Mouse (Mus musculus) neural tube, embryonic 12.5 days (tissue): ENCODE results near the gene Tgfa. TPM values are rescaled to one million over a fixed set of nuclear protein-coding genes. Genes with fewer than 3 reads are reported as not detected.
A peak's percentile ranks its signal among the peaks of the same experiment; 100 is the strongest.

Experiments used
- ATAC-seq: fragments of 200-750 bp; cut with Nextera tagmentation; 2 replicates; pipeline ENCODE4 v1.8.0; 2017; ENCODE audit warnings: low read depth, mild to moderate bottlenecking, moderate TSS enrichment, moderate library complexity; ENCODE audit not compliant: low FRiP score
- H3K27ac ChIP-seq: fragments of 300-500 bp; sonication (generic); 2 replicates; pipeline ENCODE4 v1.5.1; 2016
- H3K27me3 ChIP-seq: fragments of 300-500 bp; sonication (generic); replicated peaks from 2 replicates; pipeline ENCODE4 v1.6.1; 2016; ENCODE audit warnings: mild to moderate bottlenecking
- H3K36me3 ChIP-seq: fragments of 300-500 bp; sonication (generic); 2 replicates; pipeline ENCODE4 v1.6.1; 2016; ENCODE audit warnings: mild to moderate bottlenecking
- H3K4me1 ChIP-seq: fragments of 300-500 bp; sonication (generic); 2 replicates; pipeline ENCODE4 v1.6.1; 2016
- H3K4me2 ChIP-seq: fragments of 300-500 bp; sonication (generic); replicated peaks from 2 replicates; pipeline ENCODE4 v1.6.1; 2016; ENCODE audit warnings: mild to moderate bottlenecking
- H3K4me3 ChIP-seq: fragments of 300-500 bp; sonication (generic); 2 replicates; pipeline ENCODE4 v1.5.1; 2016
- H3K9ac ChIP-seq: fragments of 300-500 bp; sonication (generic); 2 replicates; pipeline ENCODE4 v1.6.1; 2016; ENCODE audit warnings: mild to moderate bottlenecking
- H3K9me3 ChIP-seq: fragments of 300-500 bp; sonication (generic); 2 replicates; pipeline ENCODE4 v1.6.1; 2016; ENCODE audit warnings: mild to moderate bottlenecking
- WGBS: fragments of 180-500 bp; shearing (Covaris S2); methylation state at CpG from one replicate; pipeline ENCODE4 v1.1.7; 2016; 5-methylcytosine and 5-hydroxymethylcytosine counted together
- polyA plus RNA-seq: library from polyadenylated mRNA; unstranded; fragments of >200 nt; fragmentation: Nextera tagmentation; extraction: Ambion mirVana; gene quantifications from 2 replicates; pipeline ENCODE4 v1.2.1, GENCODE M21; 2016

Tgfa gene
- polyA plus RNA-seq, 1 experiment from 2014 or later: 4.0 TPM

GRCm38 (mm10) chr6:86249042-86249441 lies 54.0 kb downstream of the Tgfa start:
- 0 out of 2 replicates have a peak overlapping the region, but pooled peaks have one; percentile 12 for H3K4me2 ChIP-seq
- WGBS: 30% methylated on average over 16 of the region's 16 CpGs
- ATAC-seq: peak; percentile 41

DNA sequence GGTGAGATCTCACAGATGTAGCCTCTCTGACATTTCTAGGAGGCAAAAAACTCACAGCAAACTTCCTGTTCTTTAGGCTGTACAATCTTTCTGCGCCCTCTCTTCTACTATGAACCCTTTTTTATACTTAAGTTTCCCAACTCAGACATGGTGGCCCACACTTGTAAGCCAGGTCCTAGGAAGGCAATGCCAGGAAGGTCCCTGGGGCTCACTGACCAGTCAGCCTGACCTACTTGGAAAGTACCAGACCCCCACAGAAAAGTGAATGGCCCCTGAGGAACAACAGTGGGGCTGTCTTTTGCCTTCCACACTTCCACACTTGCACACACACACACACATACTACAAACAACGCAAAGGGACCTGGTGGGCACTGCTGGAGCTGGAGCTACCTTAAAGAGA lies 55.2 kb downstream of the Tgfa start:
- H3K4me1 ChIP-seq: 0 out of 2 replicates have a peak, but pooled peaks cover 3% of the 10 kb centered on the region
- 95% methylated on average over 2 of the region's 2 CpGs for WGBS
- H3K27me3 ChIP-seq: no peaks in the 10 kb centered on the region

More at GRCm38 (mm10) chr6:86249042-86249441, 54.0 kb downstream of the Tgfa start:
- no peak overlapping the region for H3K27ac ChIP-seq
- no peak overlapping the region for H3K9ac ChIP-seq
- H3K27me3 ChIP-seq: no peaks in the 10 kb centered on the region
- 0 out of 2 replicates have a peak, but pooled peaks cover 3% of the 10 kb centered on the region for H3K4me1 ChIP-seq
- H3K9me3 ChIP-seq: no peaks in the 10 kb centered on the region
- no peak overlapping the region for H3K4me3 ChIP-seq
- H3K36me3 ChIP-seq: no peaks in the 10 kb centered on the region

GRCm38 (mm10) chr6:86250830-86251229 lies 55.8 kb downstream of the Tgfa start:
- Histone ChIP-seq H3K9ac (no peak overlapping the region), H3K4me1 (0 out of 2 replicates have a peak, but pooled peaks cover 3% of the 10 kb centered on the region), H3K27ac (no peak overlapping the region), H3K4me3 (no peak overlapping the region), H3K9me3 (no peaks in the 10 kb centered on the region), H3K27me3 (no peaks in the 10 kb centered on the region), H3K4me2 (no peak overlapping the region), H3K36me3 (no peaks in the 10 kb centered on the region)
- no peak for ATAC-seq
- 72% methylated on average over 8 of the region's 8 CpGs for WGBS

More for the DNA sequence above, 55.2 kb downstream of the Tgfa start:
- no peak overlapping the region for H3K4me2 ChIP-seq
- ATAC-seq: no peak
- no peak overlapping the region for H3K4me3 ChIP-seq
- H3K9ac ChIP-seq: no peak overlapping the region
- H3K27ac ChIP-seq: no peak overlapping the region
- H3K36me3 ChIP-seq: no peaks in the 10 kb centered on the region
- no peaks in the 10 kb centered on the region for H3K9me3 ChIP-seq

- 82% methylated on average over 10 of the region's 10 CpGs for WGBS
- Histone ChIP-seq H3K4me1 (0 out of 2 replicates have a peak, but pooled peaks cover 3% of the 10 kb centered on the region), H3K36me3 (no peaks in the 10 kb centered on the region), H3K9me3 (no peaks in the 10 kb centered on the region), H3K4me2 (no peak overlapping the region), H3K4me3 (no peak overlapping the region), H3K27ac (no peak overlapping the region), H3K27me3 (no peaks in the 10 kb centered on the region), H3K9ac (no peak overlapping the region)
- no peak for ATAC-seq
Observed at GRCm38 (mm10) chr6:86252176-86253125, 57.4 kb downstream of the Tgfa start.

DNA sequence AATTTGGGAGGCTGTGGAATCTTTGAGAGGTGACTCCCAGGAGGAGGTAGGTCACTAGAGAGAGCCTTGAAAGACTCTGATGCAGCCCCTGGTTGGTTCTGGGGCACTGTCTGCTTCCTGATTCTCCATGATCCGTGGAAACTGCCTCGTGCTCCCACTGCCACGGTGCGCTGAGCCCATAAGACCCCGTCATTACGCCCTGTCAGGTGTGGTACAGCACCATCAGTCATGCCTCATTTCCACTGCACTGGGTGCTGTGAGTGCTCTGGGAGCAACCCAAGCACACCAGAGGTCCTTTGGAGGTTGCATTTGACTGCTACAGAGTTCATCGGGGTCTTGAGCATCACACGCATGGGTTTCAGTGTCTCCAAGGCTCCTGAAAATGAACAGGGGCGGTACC lies 60.9 kb downstream of the Tgfa start:
- H3K36me3 ChIP-seq: no peaks in the 10 kb centered on the region
- H3K4me1 ChIP-seq: no peaks in the 10 kb centered on the region
- ATAC-seq: no peak
- H3K4me3 ChIP-seq: no peak overlapping the region
- no peak overlapping the region for H3K27ac ChIP-seq
- no peaks in the 10 kb centered on the region for H3K9me3 ChIP-seq
- H3K4me2 ChIP-seq: no peak overlapping the region
- 80% methylated on average over 9 of the region's 9 CpGs for WGBS
- no peak overlapping the region for H3K9ac ChIP-seq
- no peaks in the 10 kb centered on the region for H3K27me3 ChIP-seq

GRCm38 (mm10) chr6:86259242-86259641 lies 64.2 kb downstream of the Tgfa start:
- Histone ChIP-seq H3K4me3 (no peak overlapping the region), H3K9me3 (no peaks in the 10 kb centered on the region), H3K4me2 (no peak overlapping the region), H3K27me3 (no peaks in the 10 kb centered on the region), H3K36me3 (no peaks in the 10 kb centered on the region), H3K4me1 (no peaks in the 10 kb centered on the region), H3K27ac (no peak overlapping the region), H3K9ac (no peak overlapping the region)
- ATAC-seq: no peak
- 92% methylated on average over 6 of the region's 6 CpGs for WGBS

GRCm38 (mm10) chr6:86260322-86261050 lies 65.5 kb downstream of the Tgfa start:
- Histone ChIP-seq H3K9me3 (no peaks in the 10 kb centered on the region), H3K4me3 (no peak overlapping the region), H3K9ac (no peak overlapping the region), H3K4me2 (no peak overlapping the region), H3K4me1 (no peaks in the 10 kb centered on the region), H3K27me3 (no peaks in the 10 kb centered on the region), H3K27ac (no peak overlapping the region), H3K36me3 (no peaks in the 10 kb centered on the region)
- 50% methylated on average over 7 of the region's 7 CpGs for WGBS
- no peak for ATAC-seq

DNA sequence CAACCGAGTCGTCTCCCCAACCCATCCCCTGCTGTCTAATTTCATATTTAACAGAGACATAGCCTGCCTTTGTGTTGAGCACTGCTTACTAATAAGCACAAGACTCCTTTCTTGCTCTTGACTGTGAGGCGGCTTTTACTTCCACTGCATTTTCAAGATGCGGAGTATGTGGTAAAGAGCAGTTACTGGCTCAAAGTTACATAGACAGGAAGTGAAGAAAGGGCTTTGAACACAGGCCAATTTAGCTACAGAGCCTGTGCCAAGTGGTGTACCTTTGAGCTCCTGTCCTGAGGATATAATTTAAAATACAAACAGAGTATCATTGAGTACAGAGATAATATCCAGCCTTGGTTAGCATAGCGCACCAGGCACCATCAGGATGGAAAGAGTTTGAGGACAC lies 71.8 kb downstream of the Tgfa start:
- Histone ChIP-seq H3K4me2 (no peak overlapping the region), H3K4me1 (no peaks in the 10 kb centered on the region), H3K9me3 (no peaks in the 10 kb centered on the region), H3K9ac (no peak overlapping the region), H3K36me3 (no peaks in the 10 kb centered on the region), H3K27ac (no peak overlapping the region), H3K27me3 (no peaks in the 10 kb centered on the region), H3K4me3 (no peak overlapping the region)
- ATAC-seq: no peak
- WGBS: 94% methylated on average over 5 of the region's 5 CpGs

DNA sequence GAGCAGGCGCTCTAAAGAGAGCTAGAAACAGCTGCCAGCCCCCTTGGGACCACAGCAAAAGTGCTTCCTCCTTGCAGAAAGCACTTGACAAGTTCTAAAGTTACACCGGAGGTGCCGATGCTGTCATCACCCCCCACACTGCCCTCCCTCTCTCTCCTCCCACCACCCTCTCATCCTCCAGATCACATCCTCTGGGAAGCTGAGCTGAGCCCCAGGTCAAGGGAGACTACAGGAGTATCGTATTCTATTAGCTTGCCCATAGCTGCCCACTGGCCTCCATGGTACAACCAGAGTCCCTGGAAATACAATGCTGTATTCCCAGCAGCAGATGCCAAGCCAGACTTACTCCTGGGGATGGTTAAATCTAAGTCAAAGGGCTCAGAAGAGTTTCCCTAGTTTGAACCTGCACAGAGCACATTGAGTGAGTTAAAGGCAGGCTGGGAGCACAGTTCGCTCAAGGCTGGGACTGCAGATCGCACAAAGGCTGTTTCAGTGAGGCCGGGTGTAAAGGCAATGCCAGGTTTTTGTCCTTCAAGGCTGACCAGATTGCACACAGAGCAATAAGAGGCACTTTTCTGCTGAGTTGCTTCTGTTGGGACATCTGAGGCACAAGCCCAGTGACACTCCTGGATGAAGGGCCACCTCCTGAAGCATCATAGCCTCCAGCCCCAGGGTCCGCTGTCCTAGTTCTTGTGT lies 75.5 kb downstream of the Tgfa start:
- no peaks in the 10 kb centered on the region for H3K36me3 ChIP-seq
- no peak overlapping the region for H3K4me2 ChIP-seq
- no peak for ATAC-seq
- H3K9ac ChIP-seq: no peak overlapping the region
- H3K27me3 ChIP-seq: no peaks in the 10 kb centered on the region
- WGBS: 73% methylated on average over 8 of the region's 8 CpGs
- no peak overlapping the region for H3K27ac ChIP-seq
- H3K4me3 ChIP-seq: no peak overlapping the region
- peaks cover 5% of the 10 kb centered on the region; the same call in 1 of the 2 replicates for H3K4me1 ChIP-seq
- H3K9me3 ChIP-seq: no peaks in the 10 kb centered on the region

DNA sequence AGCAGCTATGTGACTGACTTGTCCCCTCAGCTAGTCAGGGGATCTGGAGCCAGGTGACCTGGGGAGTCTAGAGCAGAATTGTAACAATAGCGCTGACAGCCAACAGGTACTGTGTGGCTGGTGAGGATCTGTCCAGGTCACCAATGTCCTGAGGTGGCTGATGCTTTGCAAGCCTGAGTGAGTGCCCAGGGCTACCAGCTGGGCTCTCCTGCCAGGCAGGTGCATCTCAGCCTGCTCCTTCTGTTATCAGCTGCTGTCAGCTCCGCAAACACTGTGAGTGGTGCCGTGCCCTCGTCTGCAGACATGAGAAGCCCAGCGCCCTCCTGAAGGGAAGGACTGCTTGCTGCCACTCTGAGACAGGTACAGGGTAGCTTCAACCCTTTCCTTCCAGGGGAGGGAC lies 76.1 kb downstream of the Tgfa start:
- Histone ChIP-seq H3K4me3 (no peak overlapping the region), H3K9me3 (no peaks in the 10 kb centered on the region), H3K27me3 (no peaks in the 10 kb centered on the region), H3K9ac (no peak overlapping the region), H3K4me2 (no peak overlapping the region), H3K27ac (no peak overlapping the region), H3K36me3 (no peaks in the 10 kb centered on the region; the same call in 1 of the 2 replicates), H3K4me1 (peaks cover 5% of the 10 kb centered on the region; the same call in 1 of the 2 replicates)
- ATAC-seq: no peak
- WGBS: 94% methylated on average over 5 of the region's 5 CpGs

DNA sequence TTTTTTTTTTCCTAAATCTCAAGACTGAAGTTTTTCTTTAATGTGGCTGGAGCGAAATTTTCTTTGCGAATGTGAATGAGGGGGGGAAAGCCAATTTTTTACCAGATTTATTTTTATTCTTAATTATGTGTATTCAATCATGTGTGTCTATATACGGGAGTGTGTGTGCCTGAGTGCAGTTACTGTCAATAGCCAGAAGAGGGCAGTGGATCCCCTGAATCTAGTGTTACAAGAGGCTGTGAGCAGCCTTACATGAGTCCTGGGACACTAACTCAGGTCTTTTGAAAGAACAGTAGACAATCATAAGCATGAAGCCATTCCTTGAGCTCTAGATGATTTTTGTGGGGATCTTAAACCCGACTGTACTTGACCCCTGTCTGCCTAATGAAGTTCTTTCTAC lies 80.7 kb downstream of the Tgfa start:
- Histone ChIP-seq H3K27me3 (no peaks in the 10 kb centered on the region), H3K4me3 (no peak overlapping the region), H3K27ac (no peak overlapping the region), H3K36me3 (no peaks in the 10 kb centered on the region; the same call in 1 of the 2 replicates), H3K9ac (no peak overlapping the region), H3K9me3 (no peaks in the 10 kb centered on the region), H3K4me2 (no peak overlapping the region), H3K4me1 (peaks cover 5% of the 10 kb centered on the region; the same call in 1 of the 2 replicates)
- 91% methylated on average over 4 of the region's 4 CpGs for WGBS
- no peak for ATAC-seq

GRCm38 (mm10) chr6:86276816-86277215 lies 81.8 kb downstream of the Tgfa start:
- Histone ChIP-seq H3K36me3 (no peaks in the 10 kb centered on the region; the same call in 1 of the 2 replicates), H3K27ac (no peak overlapping the region), H3K9ac (no peak overlapping the region), H3K4me1 (peaks cover 5% of the 10 kb centered on the region; the same call in 1 of the 2 replicates), H3K27me3 (no peaks in the 10 kb centered on the region), H3K9me3 (no peaks in the 10 kb centered on the region), H3K4me2 (no peak overlapping the region), H3K4me3 (no peak overlapping the region)
- 87% methylated on average over 2 of the region's 2 CpGs for WGBS
- no peak for ATAC-seq
